Mouse (Mus musculus) splenic B cell, adult 2 months (primary cell): ENCODE data around the gene Atp1a2.

ENCODE experiments used
- DNase-seq: peaks from one replicate; pipeline ENCODE4 v3.0.0-alpha.2; 2011; ENCODE audit warnings: low read depth, low spot score
- H3K27me3 ChIP-seq: 2 replicates; pipeline ENCODE4 v1.6.1; 2012; ENCODE audit warnings: mild to moderate bottlenecking, low read length, moderate library complexity, mixed read lengths; ENCODE audit not compliant: control insufficient read depth, poor library complexity, insufficient read depth, severe bottlenecking
- H3K36me3 ChIP-seq: 2 replicates; pipeline ENCODE4 v1.6.1; 2012; ENCODE audit warnings: mild to moderate bottlenecking, low read length, moderate library complexity, mixed read lengths; ENCODE audit not compliant: control insufficient read depth, poor library complexity, insufficient read depth, severe bottlenecking

The Atp1a2 gene

DNA sequence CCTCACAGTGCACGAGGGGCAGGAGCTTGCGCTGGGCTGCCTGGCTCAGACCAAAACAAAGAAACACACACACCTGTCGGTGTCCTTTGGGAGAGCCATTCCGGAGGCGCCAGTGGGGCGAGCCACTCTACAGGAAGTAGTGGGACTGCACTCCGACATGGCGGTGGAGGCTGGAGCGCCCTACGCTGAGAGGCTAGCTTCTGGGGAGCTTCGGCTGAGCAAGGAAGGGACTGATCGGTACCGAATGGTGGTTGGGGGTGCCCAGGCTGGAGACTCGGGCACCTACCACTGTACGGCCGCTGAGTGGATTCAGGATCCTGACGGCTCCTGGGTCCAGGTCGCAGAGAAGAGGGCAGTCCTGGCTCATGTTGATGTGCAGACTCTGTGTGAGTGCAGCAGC lies 19.6 kb upstream of the Atp1a2 start:
- H3K27me3 ChIP-seq = no peaks in the 10 kb centered on the region
- no peak for DNase-seq
- H3K36me3 ChIP-seq = peaks cover 5% of the 10 kb centered on the region

DNA sequence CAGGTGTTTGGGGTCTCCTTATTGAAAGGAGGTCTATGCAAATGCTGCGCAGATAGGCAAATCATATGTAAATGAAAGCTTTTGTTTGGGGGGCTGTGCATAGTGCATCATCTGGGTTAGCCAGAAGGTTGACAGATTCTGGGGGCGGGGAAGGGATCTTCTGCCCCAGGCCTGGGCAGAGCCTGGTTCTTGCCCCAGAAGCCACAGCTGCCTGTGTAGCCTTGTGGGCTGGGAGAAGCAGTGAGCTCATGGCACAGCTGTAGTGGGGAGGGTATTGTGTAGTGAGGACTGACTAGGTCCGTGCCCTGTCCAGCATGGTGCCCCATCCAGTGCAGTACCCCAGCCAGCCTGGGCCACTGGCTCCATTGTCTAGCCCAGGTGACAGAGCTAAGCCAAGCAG lies 17.0 kb upstream of the Atp1a2 start:
- peaks cover 4% of the 10 kb centered on the region for H3K36me3 ChIP-seq
- no peaks in the 10 kb centered on the region for H3K27me3 ChIP-seq
- no peak for DNase-seq

DNA sequence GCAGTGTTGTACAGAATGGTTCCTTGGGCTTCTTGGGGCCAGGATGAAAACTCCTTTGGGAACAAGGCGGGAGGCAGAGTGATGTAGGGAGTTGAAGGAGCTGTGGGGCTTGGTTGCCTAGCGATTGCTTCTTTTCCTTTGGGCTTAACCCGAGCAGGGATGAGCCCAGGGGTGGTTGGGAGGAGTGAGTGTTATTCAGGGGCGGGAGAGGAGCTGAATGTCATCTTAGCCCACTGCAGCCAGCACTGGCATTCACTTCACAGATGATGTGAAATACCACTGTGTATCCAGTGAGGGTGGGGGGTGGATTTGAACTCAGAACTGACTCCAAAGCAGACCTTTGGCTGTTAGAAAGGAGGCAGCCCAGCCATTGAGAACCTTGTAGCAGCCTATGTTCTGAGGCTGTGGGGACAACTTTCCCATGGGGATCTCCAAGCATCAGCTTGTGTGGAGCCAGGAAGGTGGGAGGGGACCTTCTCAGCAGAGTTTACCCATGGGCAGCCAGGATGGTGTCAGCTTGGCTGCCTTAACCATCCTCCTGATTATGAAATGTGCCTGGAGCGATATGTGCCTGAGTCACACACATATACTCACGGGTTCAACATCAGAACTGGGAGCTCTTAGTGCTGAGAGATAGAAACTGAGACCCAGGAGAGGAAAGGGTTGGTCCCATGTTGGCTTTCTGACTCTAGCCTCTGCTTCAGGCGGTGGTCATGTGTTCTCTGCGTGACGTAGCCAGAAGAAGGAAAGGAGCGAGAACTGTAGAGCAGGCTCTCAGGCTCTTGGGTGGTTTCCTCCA lies 15.9 kb upstream of the Atp1a2 start:
- H3K27me3 ChIP-seq = no peaks in the 10 kb centered on the region
- no peak for DNase-seq
- peaks cover 3% of the 10 kb centered on the region for H3K36me3 ChIP-seq

DNA sequence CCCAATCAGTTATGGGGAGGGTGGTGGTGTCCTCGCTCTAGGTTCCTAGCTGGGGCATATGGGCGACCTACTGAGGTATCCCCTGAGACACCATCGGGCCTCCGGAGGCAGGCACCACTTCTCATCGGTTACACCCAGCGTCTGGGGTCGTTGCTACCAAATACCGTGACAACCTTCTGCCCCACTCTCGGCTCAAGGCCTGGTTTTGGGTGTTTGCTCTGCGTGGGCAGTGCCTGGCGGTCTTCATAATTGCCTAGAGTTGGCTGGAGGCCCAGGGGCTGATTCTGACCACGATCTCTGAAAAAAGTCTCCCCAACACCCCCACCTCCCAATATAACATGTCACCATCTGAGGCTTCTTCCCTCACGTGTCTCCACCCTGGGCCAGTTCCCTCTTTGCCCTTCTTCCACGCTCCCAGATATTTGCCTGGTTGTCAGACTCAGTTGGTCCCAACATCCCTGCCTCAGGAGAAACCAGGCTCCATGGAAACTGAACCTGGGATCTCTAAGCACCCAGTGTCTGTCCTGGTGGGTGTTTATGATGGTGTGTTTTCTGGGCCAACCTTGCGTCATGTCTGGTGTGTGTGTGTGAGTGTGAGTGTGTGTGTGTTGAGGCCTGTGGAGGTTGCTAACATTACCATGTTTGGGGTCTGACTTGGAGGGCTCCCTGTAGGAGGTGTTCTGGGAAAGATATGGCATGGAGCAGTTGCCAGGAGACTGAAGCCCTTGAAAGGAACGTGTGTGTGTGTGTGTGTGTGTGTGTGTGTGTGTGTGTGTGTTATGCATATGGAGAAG lies 15.1 kb upstream of the Atp1a2 start:
- Histone ChIP-seq H3K27me3 (no peaks in the 10 kb centered on the region), H3K36me3 (peaks cover under 1% of the 10 kb centered on the region)
- DNase-seq = peak; percentile 55

DNA sequence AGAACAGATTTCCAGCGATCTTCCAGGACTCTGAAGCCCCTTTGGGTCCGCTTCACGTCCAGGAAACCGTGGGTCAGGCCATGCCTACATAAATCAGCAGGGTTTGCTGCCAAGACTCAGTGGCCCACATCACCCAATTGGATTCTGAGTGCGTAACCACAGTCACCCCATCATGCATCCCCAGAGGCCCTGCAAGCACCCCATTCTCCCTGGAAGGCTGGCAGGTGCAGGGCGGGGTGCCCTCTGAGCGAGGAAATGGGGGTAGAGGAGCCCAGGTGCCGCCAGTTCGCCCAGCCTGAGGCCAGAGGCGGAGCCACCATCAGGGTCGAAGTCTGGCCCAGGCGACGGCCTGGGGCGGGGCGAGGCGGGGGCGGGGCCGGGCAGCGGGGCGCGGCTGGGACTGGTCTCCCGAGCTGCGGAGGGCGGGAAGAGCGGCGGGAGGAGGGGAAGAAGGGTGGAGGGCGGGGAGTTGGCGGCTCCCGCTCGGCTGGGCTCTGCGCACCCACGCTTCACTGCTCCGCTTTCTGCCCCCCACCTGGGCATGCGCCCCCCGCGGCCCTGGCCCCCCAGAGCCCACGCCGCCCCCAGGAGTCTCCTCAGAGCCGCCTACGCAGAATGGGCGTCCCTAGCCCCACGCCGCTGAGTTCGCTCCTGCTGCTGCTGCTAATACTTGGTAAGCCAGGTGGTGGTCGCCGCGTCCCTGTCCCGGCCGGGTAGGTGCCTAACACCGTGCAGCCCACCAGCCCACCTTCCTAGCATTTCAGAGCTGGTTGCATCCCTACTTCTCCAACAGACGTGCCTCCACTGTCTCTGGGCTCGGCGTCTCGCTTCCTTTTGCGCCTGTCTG lies 14.3 kb upstream of the Atp1a2 start:
- Histone ChIP-seq H3K27me3 (no peaks in the 10 kb centered on the region), H3K36me3 (no peaks in the 10 kb centered on the region)
- DNase-seq = peak; percentile 84

DNA sequence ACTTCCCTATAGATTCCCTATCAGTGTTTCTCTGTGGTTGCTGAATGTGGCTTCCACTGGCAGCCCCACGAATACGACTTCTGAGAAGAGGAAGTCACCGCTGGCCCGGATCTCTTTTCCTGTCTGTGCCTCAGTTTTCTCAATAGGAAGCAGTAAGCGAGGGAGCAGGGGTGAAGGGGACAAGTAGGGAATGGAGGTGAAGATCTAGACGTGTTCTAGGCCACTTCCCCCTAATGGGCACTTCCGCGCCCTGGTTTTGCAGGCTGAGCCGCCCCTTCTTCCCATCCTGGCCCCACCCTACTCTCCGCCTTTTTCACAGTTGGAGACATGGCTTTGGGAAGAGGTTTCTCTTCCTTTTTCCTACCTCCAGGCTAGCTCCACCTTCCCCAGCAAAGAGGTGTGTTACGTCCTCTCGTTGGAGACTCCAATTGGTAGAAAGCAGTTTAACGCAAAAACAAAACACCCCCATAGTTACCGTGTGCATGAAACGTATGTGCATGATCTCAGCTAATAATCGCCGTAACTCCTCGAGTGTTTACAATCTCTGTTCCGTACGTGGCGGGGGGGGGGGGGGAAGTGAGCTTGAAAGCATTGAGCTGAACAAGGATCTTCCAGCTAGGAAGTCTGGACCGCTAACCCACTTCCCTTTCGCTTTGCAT lies 13.5 kb upstream of the Atp1a2 start:
- peak; percentile 68 for DNase-seq
- H3K36me3 ChIP-seq = no peaks in the 10 kb centered on the region
- no peaks in the 10 kb centered on the region for H3K27me3 ChIP-seq

DNA sequence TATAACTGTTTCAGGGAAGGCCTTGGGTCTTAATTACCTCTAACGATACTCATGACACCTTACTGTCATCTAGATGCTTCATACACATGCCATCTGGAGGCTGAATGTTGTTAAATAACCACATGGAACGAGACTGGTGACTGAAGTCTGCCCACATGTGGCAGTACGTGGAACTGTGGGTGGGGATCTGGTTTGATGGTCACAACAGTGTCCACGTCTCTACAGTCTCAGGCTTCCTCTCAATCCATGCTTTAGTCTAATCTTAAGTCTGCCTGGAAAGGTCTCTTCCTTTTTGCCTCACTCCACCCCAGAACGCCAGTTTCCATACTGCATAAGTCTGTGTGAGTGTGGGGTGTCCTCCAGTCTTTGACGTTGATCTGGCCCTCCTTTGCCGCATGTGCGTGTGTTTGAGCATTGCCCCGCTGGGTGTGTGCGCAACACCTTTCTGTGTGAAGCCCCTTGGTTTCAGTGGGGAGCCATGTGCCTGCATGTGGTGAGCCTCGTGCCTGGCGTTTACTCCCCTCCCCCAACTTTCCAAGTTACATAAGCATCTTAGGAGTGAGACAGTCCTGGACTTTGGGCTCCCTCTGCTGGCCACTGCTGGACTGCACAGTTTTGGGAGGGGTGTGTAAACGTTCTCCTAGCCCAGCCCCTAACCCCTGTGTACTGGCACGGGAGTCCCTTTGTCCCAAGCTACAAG lies 12.0 kb upstream of the Atp1a2 start:
- Histone ChIP-seq H3K27me3 (no peaks in the 10 kb centered on the region), H3K36me3 (no peaks in the 10 kb centered on the region)
- peak; percentile 94 for DNase-seq

DNA sequence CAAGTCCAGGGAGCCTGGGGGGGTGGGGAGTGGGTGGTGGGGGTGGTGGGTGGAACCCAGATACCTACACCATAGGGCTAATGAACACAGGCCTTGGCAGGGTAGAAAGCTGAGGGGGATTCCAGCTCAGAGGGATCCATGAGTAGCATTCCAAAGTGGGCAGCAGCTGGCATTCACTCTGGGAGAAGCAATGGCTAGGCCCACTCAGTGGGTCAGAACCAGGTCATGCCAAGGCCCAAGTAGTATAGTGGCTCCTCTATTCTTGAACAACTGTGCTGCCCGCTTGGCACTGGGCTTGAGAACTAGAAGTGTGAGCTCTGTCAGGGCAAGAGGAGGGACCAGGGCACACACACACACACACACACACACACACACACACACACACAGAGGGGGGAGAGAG lies 10.5 kb upstream of the Atp1a2 start:
- Histone ChIP-seq H3K36me3 (no peaks in the 10 kb centered on the region), H3K27me3 (no peaks in the 10 kb centered on the region; the same call in 1 of the 2 replicates)
- no peak for DNase-seq

DNA sequence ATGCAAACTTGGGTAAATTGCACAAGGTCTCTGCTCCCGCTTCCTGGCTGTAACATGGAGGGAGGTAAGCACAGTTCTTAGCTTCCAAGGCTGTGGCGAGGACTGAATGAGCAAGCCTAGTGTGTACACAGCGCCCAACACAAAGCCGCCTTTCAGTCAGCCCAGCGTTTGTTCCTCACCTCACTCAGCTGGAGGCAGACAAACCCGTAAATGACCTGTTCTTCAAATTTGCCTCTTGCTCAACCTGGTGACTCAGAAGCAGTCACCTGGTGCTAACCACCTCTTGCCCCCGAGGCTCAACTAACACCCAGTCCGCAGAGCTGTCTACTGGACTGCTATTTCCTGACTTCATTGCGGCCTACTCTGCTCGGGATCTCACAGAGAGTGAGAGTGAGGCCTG lies 10.1 kb upstream of the Atp1a2 start:
- H3K36me3 ChIP-seq = no peaks in the 10 kb centered on the region
- H3K27me3 ChIP-seq = no peaks in the 10 kb centered on the region; the same call in 1 of the 2 replicates
- DNase-seq = no peak

DNA sequence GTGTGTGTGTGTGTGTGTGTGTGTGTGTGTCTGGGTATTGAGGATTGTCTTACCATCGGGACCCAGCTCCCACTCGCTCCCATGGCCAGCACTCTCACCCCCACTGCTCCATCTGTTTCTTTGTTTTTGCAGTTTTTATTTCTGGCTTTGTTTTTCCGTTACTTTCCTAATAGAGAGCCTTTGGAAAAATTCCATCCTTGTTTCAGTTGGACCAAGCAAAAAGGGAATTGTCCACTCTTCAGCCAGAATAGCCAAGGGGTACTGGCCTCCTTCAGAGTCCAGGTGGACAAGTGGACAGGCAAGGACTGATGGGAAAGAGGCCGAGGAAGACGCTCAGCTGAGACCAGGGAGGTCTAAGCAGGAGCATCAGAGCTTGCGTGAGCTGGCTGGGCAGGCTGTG lies 9.0 kb upstream of the Atp1a2 start:
- Histone ChIP-seq H3K27me3 (no peaks in the 10 kb centered on the region; the same call in 1 of the 2 replicates), H3K36me3 (no peaks in the 10 kb centered on the region)
- DNase-seq = no peak

DNA sequence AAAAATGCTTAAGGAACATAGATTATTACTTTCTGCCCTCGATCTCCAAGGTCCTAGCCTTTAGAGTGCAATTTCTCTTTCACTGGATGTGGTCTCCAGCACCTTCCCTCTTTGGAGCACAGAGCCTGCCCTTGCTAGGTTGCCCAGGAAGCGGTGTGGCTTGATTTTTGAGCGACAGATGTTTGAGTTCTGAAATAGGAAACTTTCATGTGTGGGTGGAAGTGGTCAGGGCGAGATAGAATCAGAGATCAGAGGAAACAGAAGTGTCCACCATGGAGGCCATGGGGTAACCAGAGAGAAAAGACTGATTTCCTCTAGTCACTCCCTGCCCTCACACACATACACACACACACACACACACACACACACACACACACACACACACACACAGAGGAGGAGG lies 8.3 kb upstream of the Atp1a2 start:
- peak; percentile 21 for DNase-seq
- Histone ChIP-seq H3K27me3 (no peaks in the 10 kb centered on the region; the same call in 1 of the 2 replicates), H3K36me3 (no peaks in the 10 kb centered on the region)

DNA sequence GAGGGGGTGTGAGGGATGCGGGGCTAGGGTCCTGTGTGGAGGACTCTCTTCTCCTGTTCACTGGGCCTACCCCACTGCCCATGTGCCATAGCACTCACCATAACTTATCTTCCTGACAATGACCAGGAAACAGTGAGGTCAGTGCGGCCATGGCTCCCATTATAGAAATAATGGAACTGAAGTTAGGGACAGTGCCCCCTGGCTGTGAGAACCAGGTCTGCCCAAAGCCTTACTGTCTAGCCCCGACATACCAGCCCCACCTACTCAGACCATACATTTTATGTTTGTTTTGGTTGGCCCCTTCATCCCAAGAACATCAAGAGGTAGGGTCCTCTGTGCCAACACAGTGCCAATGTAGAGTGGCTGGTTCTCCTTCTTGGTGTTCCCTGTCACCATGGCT lies 7.8 kb upstream of the Atp1a2 start:
- Histone ChIP-seq H3K36me3 (no peaks in the 10 kb centered on the region), H3K27me3 (no peaks in the 10 kb centered on the region; the same call in 1 of the 2 replicates)
- peak; percentile 36 for DNase-seq

DNA sequence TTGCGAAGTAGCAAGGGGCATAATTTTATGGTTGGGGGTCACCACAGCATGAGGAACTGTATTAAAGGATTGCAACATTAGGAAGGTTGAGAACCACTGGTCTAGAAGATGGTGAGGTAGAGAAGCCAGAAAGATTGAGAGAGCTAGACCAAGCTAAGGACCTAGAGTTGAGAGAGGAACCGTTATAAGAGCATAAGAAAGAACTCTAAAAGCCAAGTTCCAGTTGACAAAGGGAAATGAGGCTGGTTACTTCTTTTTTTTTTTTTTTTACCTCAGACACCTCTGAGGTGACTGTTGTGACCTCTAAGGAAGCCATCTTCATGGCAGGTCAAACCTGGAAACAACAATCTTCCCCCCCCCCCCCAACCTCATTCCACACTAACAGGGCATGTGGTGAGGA lies 7.3 kb upstream of the Atp1a2 start:
- Histone ChIP-seq H3K36me3 (no peaks in the 10 kb centered on the region), H3K27me3 (no peaks in the 10 kb centered on the region; the same call in 1 of the 2 replicates)
- no peak for DNase-seq

DNA sequence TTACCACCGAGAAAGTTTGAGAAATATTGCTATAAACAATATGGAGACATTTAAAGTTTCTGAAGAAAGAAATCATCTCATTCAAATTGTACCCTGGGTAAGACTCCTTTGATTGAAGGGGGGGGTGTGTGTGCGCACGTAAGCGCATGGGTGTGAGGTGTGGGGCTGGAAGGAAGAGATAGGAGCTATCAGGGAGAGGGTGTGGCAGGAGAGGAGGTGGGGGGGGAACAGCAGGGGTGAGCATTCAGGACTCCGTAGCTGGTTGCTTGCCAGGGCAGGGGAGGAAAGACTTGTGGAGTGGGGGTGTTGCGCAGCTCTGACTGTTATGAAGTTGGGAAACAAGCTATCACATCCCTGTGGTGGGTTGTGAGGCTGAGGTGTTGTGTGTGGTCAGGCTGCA lies 6.6 kb upstream of the Atp1a2 start:
- Histone ChIP-seq H3K36me3 (no peaks in the 10 kb centered on the region), H3K27me3 (no peaks in the 10 kb centered on the region; the same call in 1 of the 2 replicates)
- no peak for DNase-seq
